Mouse (Mus musculus) stomach, embryonic 14.5 days (tissue): ENCODE measurements at regions not wholly inside any gene's neighbourhood (a gene's known extent, or its start where the extent isn't known, plus 50 kb on each side); places are given as distances from the start of the nearest gene placed in this dataset.

Source experiments
- ATAC-seq: fragments of 200-750 bp; cut with Nextera tagmentation; 2 replicates; pipeline ENCODE4 v1.8.0; 2017; ENCODE audit warnings: low read depth, moderate TSS enrichment; ENCODE audit not compliant: insufficient number of reproducible peaks, insufficient read depth, low FRiP score
- H3K27ac ChIP-seq: fragments of 300-500 bp; sonication (generic); 2 replicates; pipeline ENCODE4 v1.5.1; 2014; ENCODE audit warnings: mild to moderate bottlenecking, low read length, moderate library complexity, mixed read lengths
- H3K27me3 ChIP-seq: fragments of 300-500 bp; sonication (generic); 2 replicates; pipeline ENCODE4 v1.6.1; 2014; ENCODE audit warnings: low read length, control low read depth, mixed read lengths; ENCODE audit not compliant: control insufficient read depth, insufficient read depth
- H3K36me3 ChIP-seq: fragments of 300-500 bp; sonication (generic); 2 replicates; pipeline ENCODE4 v1.6.1; 2014; ENCODE audit warnings: mild to moderate bottlenecking, control low read depth, low read length, moderate library complexity, mixed read lengths; ENCODE audit not compliant: control insufficient read depth, insufficient read depth
- H3K4me1 ChIP-seq: fragments of 300-500 bp; sonication (generic); 2 replicates; pipeline ENCODE4 v1.6.1; 2014; ENCODE audit warnings: low read length, control low read depth, mixed read lengths; ENCODE audit not compliant: control insufficient read depth, insufficient read depth
- H3K4me2 ChIP-seq: fragments of 300-500 bp; sonication (generic); replicated peaks from 2 replicates; pipeline ENCODE4 v1.6.1; 2014; ENCODE audit warnings: low read depth, low read length, control low read depth
- H3K4me3 ChIP-seq: fragments of 300-500 bp; sonication (generic); 2 replicates; pipeline ENCODE4 v1.5.1; 2014; ENCODE audit warnings: low read depth, low read length, control low read depth
- H3K9ac ChIP-seq: fragments of 300-500 bp; sonication (generic); replicated peaks from 2 replicates; pipeline ENCODE4 v1.6.1; 2014; ENCODE audit warnings: low read depth, mild to moderate bottlenecking, control low read depth, low read length, moderate library complexity, mixed read lengths
- H3K9me3 ChIP-seq: fragments of 300-500 bp; sonication (generic); 2 replicates; pipeline ENCODE4 v1.6.1; 2016; ENCODE audit warnings: low read depth, low read length, control low read depth; ENCODE audit not compliant: control insufficient read depth
- WGBS: fragments of 180-500 bp; shearing (Covaris S2); extraction: QIAGEN DNeasy Blood & Tissue Kit; methylation state at CpG from one replicate; pipeline ENCODE4 v1.1.7; 2014; 5-methylcytosine and 5-hydroxymethylcytosine counted together

DNA sequence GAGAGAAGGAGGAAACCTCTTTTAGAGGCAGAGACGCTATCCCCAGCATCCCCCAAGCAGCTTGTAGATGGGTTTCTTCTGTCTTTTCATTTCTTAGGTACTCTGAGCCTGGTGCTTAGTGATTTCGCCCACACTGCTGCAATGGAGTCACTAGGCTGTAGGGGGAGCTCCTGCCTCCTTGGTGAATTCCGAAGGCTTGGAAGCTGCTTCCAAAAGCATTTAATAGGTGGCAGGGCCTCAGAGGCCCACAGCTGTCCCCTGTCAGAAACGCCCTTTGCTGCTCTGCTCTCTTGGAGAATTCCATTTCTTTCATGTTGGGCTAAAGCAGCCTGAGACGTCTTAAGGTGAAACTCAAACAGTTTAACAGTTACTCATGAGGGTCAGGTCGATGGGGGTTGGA, 160.4 kb upstream of the Esrrg start:
- 9% methylated on average over 6 of the region's 6 CpGs for WGBS

GRCm38 (mm10) chr1:187450106-187450505, 158.5 kb upstream of the Esrrg start:
- no peak overlapping the region for H3K4me2 ChIP-seq
- no peaks in the 10 kb centered on the region for H3K27me3 ChIP-seq
- no peaks in the 10 kb centered on the region for H3K36me3 ChIP-seq
- H3K9me3 ChIP-seq: no peaks in the 10 kb centered on the region
- H3K9ac ChIP-seq: no peak overlapping the region
- H3K27ac ChIP-seq: no peak overlapping the region
- no peaks in the 10 kb centered on the region for H3K4me1 ChIP-seq
- 51% methylated on average over 3 of the region's 3 CpGs for WGBS
- no peak for ATAC-seq
- H3K4me3 ChIP-seq: no peak overlapping the region

More for the DNA sequence above, 160.4 kb upstream of the Esrrg start:
- no peaks in the 10 kb centered on the region for H3K4me1 ChIP-seq
- ATAC-seq: peak; percentile 46; the same call in 1 of the 2 replicates
- H3K27ac ChIP-seq: no peak overlapping the region
- no peaks in the 10 kb centered on the region for H3K9me3 ChIP-seq
- H3K4me3 ChIP-seq: no peak overlapping the region
- H3K4me2 ChIP-seq: no peak overlapping the region
- H3K36me3 ChIP-seq: no peaks in the 10 kb centered on the region
- H3K9ac ChIP-seq: no peak overlapping the region
- H3K27me3 ChIP-seq: no peaks in the 10 kb centered on the region

DNA sequence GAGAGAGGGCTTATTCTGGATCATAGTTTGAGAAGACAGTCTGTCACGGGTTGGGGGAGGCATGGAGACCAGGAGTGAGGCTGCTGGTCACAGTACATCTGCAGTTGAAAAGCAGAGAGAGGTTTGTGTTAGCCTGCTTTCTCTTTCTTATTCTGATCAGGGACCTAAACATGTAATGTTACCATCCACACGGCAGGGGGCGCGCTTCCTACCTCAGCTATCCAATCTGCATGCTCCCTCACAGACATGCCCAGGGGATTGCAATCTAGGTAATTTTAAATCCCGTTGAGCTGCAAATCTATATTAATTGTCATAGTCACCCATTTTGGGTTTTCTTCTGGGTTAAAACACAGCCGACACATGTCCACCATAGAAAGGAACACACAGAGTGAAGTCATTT, 156.4 kb upstream of the Esrrg start:
- Histone ChIP-seq H3K27ac (no peak overlapping the region), H3K4me2 (no peak overlapping the region), H3K9ac (no peak overlapping the region), H3K36me3 (no peaks in the 10 kb centered on the region), H3K4me3 (no peak overlapping the region), H3K9me3 (no peaks in the 10 kb centered on the region), H3K4me1 (no peaks in the 10 kb centered on the region), H3K27me3 (no peaks in the 10 kb centered on the region)
- 38% methylated on average over 6 of the region's 6 CpGs for WGBS
- ATAC-seq: no peak

GRCm38 (mm10) chr1:187454431-187454830, 154.2 kb upstream of the Esrrg start:
- Histone ChIP-seq H3K9me3 (peaks cover 1% of the 10 kb centered on the region; the same call in 1 of the 2 replicates), H3K4me2 (no peak overlapping the region), H3K27me3 (no peaks in the 10 kb centered on the region), H3K36me3 (no peaks in the 10 kb centered on the region), H3K4me1 (no peaks in the 10 kb centered on the region), H3K9ac (no peak overlapping the region), H3K27ac (no peak overlapping the region), H3K4me3 (no peak overlapping the region)
- 66% methylated on average over 5 of the region's 5 CpGs for WGBS
- ATAC-seq: no peak

DNA sequence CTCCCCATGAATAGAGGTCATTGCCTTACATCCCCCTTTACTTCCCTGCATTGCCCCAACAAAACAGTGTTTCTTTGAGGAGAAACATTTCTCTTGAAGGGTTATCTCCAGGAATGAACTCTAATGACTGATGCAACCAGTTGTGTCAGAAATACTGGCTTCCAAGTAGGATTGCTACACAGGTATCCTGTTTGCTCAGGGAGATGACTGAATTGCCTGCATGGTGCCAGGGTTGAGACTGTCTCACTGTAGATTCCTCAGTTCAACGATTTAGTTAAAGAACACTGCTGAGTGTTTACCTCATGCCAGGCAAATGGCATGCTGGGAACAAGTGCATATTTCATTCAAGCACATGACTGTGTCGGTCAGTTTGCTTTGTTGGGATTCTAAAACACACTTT, 123.8 kb upstream of the Esrrg start:
- no peaks in the 10 kb centered on the region for H3K27me3 ChIP-seq
- 62% methylated on average over 2 of the region's 2 CpGs for WGBS
- H3K4me3 ChIP-seq: no peak overlapping the region
- H3K36me3 ChIP-seq: no peaks in the 10 kb centered on the region
- no peak for ATAC-seq
- no peak overlapping the region for H3K9ac ChIP-seq
- H3K27ac ChIP-seq: no peak overlapping the region
- H3K4me1 ChIP-seq: no peaks in the 10 kb centered on the region
- no peak overlapping the region for H3K4me2 ChIP-seq
- H3K9me3 ChIP-seq: no peaks in the 10 kb centered on the region

- no peaks in the 10 kb centered on the region for H3K4me1 ChIP-seq
- ATAC-seq: no peak
- H3K27me3 ChIP-seq: no peaks in the 10 kb centered on the region
- H3K27ac ChIP-seq: no peak overlapping the region
- H3K36me3 ChIP-seq: no peaks in the 10 kb centered on the region
- no peak overlapping the region for H3K9ac ChIP-seq
- no peaks in the 10 kb centered on the region for H3K9me3 ChIP-seq
- no peak overlapping the region for H3K4me3 ChIP-seq
- 85% methylated on average over 13 of the region's 13 CpGs for WGBS
- H3K4me2 ChIP-seq: no peak overlapping the region
These were observed 120.5 kb upstream of the Esrrg start for GRCm38 (mm10) chr1:187487948-187488690.

- Histone ChIP-seq H3K4me1 (no peaks in the 10 kb centered on the region), H3K4me3 (no peak overlapping the region), H3K9ac (no peak overlapping the region), H3K4me2 (no peak overlapping the region), H3K27ac (no peak overlapping the region), H3K36me3 (no peaks in the 10 kb centered on the region), H3K9me3 (no peaks in the 10 kb centered on the region), H3K27me3 (no peaks in the 10 kb centered on the region)
- WGBS: 64% methylated on average over 3 of the region's 3 CpGs
- ATAC-seq: no peak
These were observed 119.1 kb upstream of the Esrrg start for GRCm38 (mm10) chr1:187489452-187489851.

DNA sequence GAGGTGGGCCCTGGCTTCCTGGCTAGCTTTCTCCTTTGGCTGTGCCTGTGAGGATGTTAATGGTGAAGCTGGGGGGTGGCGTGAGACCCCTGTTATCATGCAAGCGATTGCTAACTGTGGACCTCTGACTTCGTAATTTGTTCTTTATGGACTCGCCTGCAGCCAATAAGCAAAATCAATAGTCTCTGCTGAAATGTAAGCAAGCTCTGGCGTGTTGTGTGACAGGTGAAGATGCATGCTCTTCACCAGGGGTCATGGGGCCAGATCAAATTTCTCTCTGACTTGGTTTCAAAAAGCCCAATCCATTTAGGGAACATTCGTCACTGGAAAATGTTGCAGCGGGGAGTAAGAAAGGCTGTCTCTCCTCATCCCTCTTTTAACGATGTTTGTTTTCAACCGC, 103.2 kb upstream of the Esrrg start:
- Histone ChIP-seq H3K27ac (no peak overlapping the region), H3K4me2 (no peak overlapping the region), H3K4me1 (no peaks in the 10 kb centered on the region), H3K36me3 (no peaks in the 10 kb centered on the region), H3K27me3 (no peaks in the 10 kb centered on the region), H3K9ac (no peak overlapping the region), H3K9me3 (no peaks in the 10 kb centered on the region), H3K4me3 (no peak overlapping the region)
- no peak for ATAC-seq
- 24% methylated on average over 9 of the region's 9 CpGs for WGBS

GRCm38 (mm10) chr1:187507217-187507616, 101.4 kb upstream of the Esrrg start:
- no peaks in the 10 kb centered on the region for H3K4me1 ChIP-seq
- no peak overlapping the region for H3K9ac ChIP-seq
- H3K9me3 ChIP-seq: no peaks in the 10 kb centered on the region
- H3K27me3 ChIP-seq: no peaks in the 10 kb centered on the region
- no peak overlapping the region for H3K27ac ChIP-seq
- no peak overlapping the region for H3K4me2 ChIP-seq
- WGBS: 65% methylated on average over 6 of the region's 6 CpGs
- no peaks in the 10 kb centered on the region for H3K36me3 ChIP-seq
- no peak for ATAC-seq
- no peak overlapping the region for H3K4me3 ChIP-seq
